Mouse (Mus musculus) MEL (cell line): ENCODE results near the gene Cobll1. TPM values are rescaled to one million over a fixed set of nuclear protein-coding genes. Genes with fewer than 3 reads are reported as not detected.

Experiments used
- DNase-seq: peaks from one replicate; pipeline ENCODE4 v3.0.0; 2011; ENCODE audit warnings: low read depth, low spot score
- H3K27ac ChIP-seq: 2 replicates; pipeline ENCODE4 v1.5.1; 2012; ENCODE audit warnings: low read depth, mild to moderate bottlenecking, control low read depth, low read length, moderate library complexity; ENCODE audit not compliant: control insufficient read depth
- H3K27me3 ChIP-seq, 2 experiments: fragments of 150-350 bp in 1 of 2; sonication (generic) in 1 of 2; 2 replicates each; pipeline ENCODE4 v1.6.1; 2012; ENCODE audit warnings: low read length in 2 of 2, mild to moderate bottlenecking in 2 of 2, improper control_type of control experiment in 1 of 2, moderate library complexity in 1 of 2; ENCODE audit not compliant: insufficient read depth in 2 of 2, control insufficient read depth in 1 of 2
- H3K36me3 ChIP-seq, 2 experiments: 2 replicates each; pipeline ENCODE4 v1.6.1; 2012 to 2014; ENCODE audit warnings: low read length in 2 of 2, improper control_type of control experiment in 1 of 2, inconsistent platforms in 1 of 2, mild to moderate bottlenecking in 1 of 2; ENCODE audit not compliant: insufficient read depth in 2 of 2, control insufficient read depth in 1 of 2
- H3K4me1 ChIP-seq, 2 experiments: fragments of 150-350 bp in 1 of 2; sonication (generic) in 1 of 2; 2 replicates each; pipeline ENCODE4 v1.6.1; 2012; ENCODE audit warnings: low read length in 2 of 2, improper control_type of control experiment in 1 of 2, mild to moderate bottlenecking in 1 of 2; ENCODE audit not compliant: insufficient read depth in 2 of 2, control insufficient read depth in 1 of 2
- H3K4me3 ChIP-seq, 2 experiments: fragments of 150-350 bp in 1 of 2; sonication (generic) in 1 of 2; 2 replicates each; pipeline ENCODE4 v1.5.1; 2012; ENCODE audit warnings: low read depth in 2 of 2, low read length in 2 of 2, mild to moderate bottlenecking in 2 of 2, moderate library complexity in 2 of 2, control low read depth in 1 of 2, improper control_type of control experiment in 1 of 2; ENCODE audit not compliant: control insufficient read depth in 1 of 2, insufficient read depth in 1 of 2
- H3K79me2 ChIP-seq: 2 replicates; pipeline ENCODE4 v1.6.1; 2012; ENCODE audit warnings: mild to moderate bottlenecking, low read length, moderate library complexity; ENCODE audit not compliant: control insufficient read depth, poor library complexity, insufficient read depth
- H3K9ac ChIP-seq: 2 replicates; pipeline ENCODE4 v1.6.1; 2012; ENCODE audit warnings: low read depth, mild to moderate bottlenecking, control low read depth, low read length, moderate library complexity; ENCODE audit not compliant: control insufficient read depth, poor library complexity, severe bottlenecking
- H3K9me3 ChIP-seq: fragments of 150-350 bp; sonication (generic); replicated peaks from 2 replicates; pipeline ENCODE4 v1.6.1; 2012; ENCODE audit warnings: mild to moderate bottlenecking, low read length, improper control_type of control experiment, moderate library complexity; ENCODE audit not compliant: insufficient read depth
- BHLHE40 ChIP-seq: IDR thresholded peaks from 2 replicates; pipeline ENCODE4 v1.6.1; 2012; ENCODE audit warnings: low read depth, mild to moderate bottlenecking, inconsistent platforms, low read length, improper control_type of control experiment, borderline replicate concordance
- CHD2 ChIP-seq: IDR thresholded peaks from 2 replicates; pipeline ENCODE4 v1.6.1; 2011; ENCODE audit warnings: low read length, improper control_type of control experiment
- CTCF ChIP-seq, 3 experiments: IDR thresholded peaks in 2 of 3; conservative IDR thresholded peaks in 1 of 3; 2 replicates each; pipeline ENCODE4 v1.5.1; 2011 to 2012; ENCODE audit warnings: low read length in 3 of 3, low read depth in 2 of 3, mild to moderate bottlenecking in 2 of 3, improper control_type of control experiment in 1 of 3, inconsistent platforms in 1 of 3, mixed read lengths in 1 of 3, moderate library complexity in 1 of 3; ENCODE audit not compliant: control insufficient read depth in 1 of 3, insufficient read depth in 1 of 3, poor library complexity in 1 of 3, severe bottlenecking in 1 of 3
- ELF1 ChIP-seq: IDR thresholded peaks from 2 replicates; pipeline ENCODE4 v1.6.1; 2014; ENCODE audit warnings: low read depth, mild to moderate bottlenecking, inconsistent platforms, low read length, improper control_type of control experiment, moderate library complexity
- ETS1 ChIP-seq: IDR thresholded peaks from 2 replicates; pipeline ENCODE4 v1.6.1; 2012; ENCODE audit warnings: low read depth, mild to moderate bottlenecking, inconsistent platforms, low read length, improper control_type of control experiment, moderate library complexity
- HCFC1 ChIP-seq: IDR thresholded peaks from 2 replicates; pipeline ENCODE4 v1.6.1; 2012; ENCODE audit warnings: low read depth, mild to moderate bottlenecking, inconsistent platforms, low read length, improper control_type of control experiment, moderate library complexity
- JUND ChIP-seq: IDR thresholded peaks from 2 replicates; pipeline ENCODE4 v1.6.1; 2011; ENCODE audit warnings: low read depth, mild to moderate bottlenecking, improper control_type of control experiment, low read length
- KAT2A ChIP-seq: conservative IDR thresholded peaks from 2 replicates; pipeline ENCODE4 v1.6.1; 2012; ENCODE audit warnings: low read depth, low read length, improper control_type of control experiment, inconsistent platforms
- MAX ChIP-seq: IDR thresholded peaks from 2 replicates; pipeline ENCODE4 v1.6.1; 2011; ENCODE audit warnings: low read length, improper control_type of control experiment
- MAZ ChIP-seq: IDR thresholded peaks from 2 replicates; pipeline ENCODE4 v1.6.1; 2012; ENCODE audit warnings: low read depth, mild to moderate bottlenecking, inconsistent platforms, low read length, improper control_type of control experiment
- MEF2A ChIP-seq: IDR thresholded peaks from 2 replicates; pipeline ENCODE4 v1.6.1; 2014; ENCODE audit warnings: low read depth, mild to moderate bottlenecking, inconsistent platforms, low read length, improper control_type of control experiment; ENCODE audit not compliant: poor library complexity, insufficient replicate concordance, severe bottlenecking; ENCODE audit errors: extremely low read depth
- MXI1 ChIP-seq: IDR thresholded peaks from 2 replicates; pipeline ENCODE4 v1.6.1; 2011; ENCODE audit warnings: mild to moderate bottlenecking, low read depth, low read length, improper control_type of control experiment
- MYB ChIP-seq: IDR thresholded peaks from 2 replicates; pipeline ENCODE4 v1.6.1; 2011; ENCODE audit warnings: mild to moderate bottlenecking, low read depth, low read length, improper control_type of control experiment
- MYC ChIP-seq: IDR thresholded peaks from 2 replicates; pipeline ENCODE4 v1.6.1; 2011; ENCODE audit warnings: low read depth, mild to moderate bottlenecking, low read length, improper control_type of control experiment, moderate library complexity
- NELFE ChIP-seq: IDR thresholded peaks from 2 replicates; pipeline ENCODE4 v1.6.1; 2011; ENCODE audit warnings: low read depth, low read length, improper control_type of control experiment
- NRF1 ChIP-seq: IDR thresholded peaks from 2 replicates; pipeline ENCODE4 v1.6.1; 2014; ENCODE audit warnings: low read depth, mild to moderate bottlenecking, inconsistent platforms, low read length, improper control_type of control experiment, moderate library complexity; ENCODE audit not compliant: poor library complexity, insufficient read depth, severe bottlenecking
- POLR2AphosphoS2 ChIP-seq: IDR thresholded peaks from 2 replicates; pipeline ENCODE4 v1.6.1; 2011; ENCODE audit warnings: low read length, improper control_type of control experiment
- POLR2AphosphoS5 ChIP-seq: IDR thresholded peaks from 2 replicates; pipeline ENCODE4 v1.6.1; 2012; ENCODE audit warnings: low read depth, borderline replicate concordance, mild to moderate bottlenecking, inconsistent platforms, low read length, moderate library complexity, mixed read lengths
- RAD21 ChIP-seq: IDR thresholded peaks from 2 replicates; pipeline ENCODE4 v1.6.1; 2011; ENCODE audit warnings: mild to moderate bottlenecking, low read depth, low read length, improper control_type of control experiment
- SIN3A ChIP-seq: IDR thresholded peaks from 2 replicates; pipeline ENCODE4 v1.6.1; 2012; ENCODE audit warnings: low read length, improper control_type of control experiment, inconsistent platforms
- SMC3 ChIP-seq: IDR thresholded peaks from 2 replicates; pipeline ENCODE4 v1.6.1; 2011; ENCODE audit warnings: low read depth, low read length, improper control_type of control experiment
- TBP ChIP-seq: IDR thresholded peaks from 2 replicates; pipeline ENCODE4 v1.8.0; 2011; ENCODE audit warnings: low read depth, low read length, improper control_type of control experiment
- TCF12 ChIP-seq: IDR thresholded peaks from 2 replicates; pipeline ENCODE4 v1.6.1; 2014; ENCODE audit warnings: low read depth, mild to moderate bottlenecking, inconsistent platforms, low read length, improper control_type of control experiment, moderate library complexity
- USF1 ChIP-seq: IDR thresholded peaks from 2 replicates; pipeline ENCODE4 v1.6.1; 2014; ENCODE audit warnings: low read depth, mild to moderate bottlenecking, inconsistent platforms, low read length, improper control_type of control experiment, moderate library complexity
- ZC3H11A ChIP-seq: IDR thresholded peaks from 2 replicates; pipeline ENCODE4 v1.6.1; 2012; ENCODE audit warnings: low read depth, mild to moderate bottlenecking, inconsistent platforms, low read length, improper control_type of control experiment
- ZKSCAN1 ChIP-seq: IDR thresholded peaks from 2 replicates; pipeline ENCODE4 v1.6.1; 2012; ENCODE audit warnings: low read depth, mild to moderate bottlenecking, inconsistent platforms, low read length, improper control_type of control experiment, moderate library complexity
- ZMIZ1 ChIP-seq: IDR thresholded peaks from 2 replicates; pipeline ENCODE4 v1.6.1; 2012; ENCODE audit warnings: low read depth, mild to moderate bottlenecking, inconsistent platforms, low read length, improper control_type of control experiment, moderate library complexity
- ZNF384 ChIP-seq: IDR thresholded peaks from 2 replicates; pipeline ENCODE4 v1.6.1; 2012; ENCODE audit warnings: low read depth, mild to moderate bottlenecking, inconsistent platforms, low read length, improper control_type of control experiment
- polyA plus RNA-seq, 2 experiments: library from polyadenylated mRNA; stranded (reverse) in 1 of 2; unstranded in 1 of 2; fragments of >175 nt in 1 of 2; fragments of >200 nt in 1 of 2; gene quantifications; 2 replicates each; pipeline versions ENCODE4 v1.2.1 to v1.2.4; 2012; ENCODE audit warnings: low replicate concordance in 2 of 2, low read depth in 1 of 2; ENCODE audit not compliant: insufficient read length in 2 of 2, insufficient read depth in 1 of 2, missing spikeins in 1 of 2
- total RNA-seq: library from RNA; depleted of rRNA; stranded (reverse); fragments of 300-350 nt; gene quantifications from 2 replicates; pipeline ENCODE4 v1.2.3, GENCODE M21; 2012

Cobll1 gene
- total and polyA plus RNA-seq, 3 experiments = not detected

DNA sequence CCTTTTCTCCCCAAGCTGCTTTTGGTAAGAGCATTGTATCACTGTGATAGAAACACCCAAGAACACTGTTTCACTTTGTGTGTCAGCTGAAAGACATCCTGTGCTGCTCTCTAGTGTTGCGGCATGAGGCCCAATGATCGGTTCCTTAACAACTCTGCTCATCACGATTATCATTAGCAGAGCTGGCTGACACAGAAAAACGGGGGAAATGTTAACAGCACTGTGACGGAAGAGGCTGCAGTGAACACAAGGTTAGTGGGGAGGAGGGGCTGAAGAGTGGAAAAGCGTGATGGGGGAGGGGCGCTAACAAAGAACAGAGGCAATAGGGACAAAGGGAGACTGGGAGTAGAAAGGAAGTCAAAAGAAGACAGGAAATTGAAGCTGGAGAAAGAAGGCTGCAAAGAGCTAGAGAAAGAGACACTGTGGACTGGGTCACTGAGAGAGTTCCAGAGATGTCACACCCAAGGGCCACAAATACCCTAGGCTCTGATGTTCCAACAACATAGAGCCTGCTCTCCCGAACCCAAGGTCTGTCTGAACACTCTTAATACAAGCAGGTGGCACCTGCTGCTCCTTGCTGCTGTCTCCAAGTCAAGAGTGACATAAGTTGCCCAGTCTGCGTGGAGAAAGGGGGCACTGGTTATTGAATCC is 58.0 kb downstream of the Cobll1 start:
- Histone ChIP-seq H3K9me3 (no peaks in the 10 kb centered on the region), H3K4me3 (no peak overlapping the region), H3K27me3 (no peaks in the 10 kb centered on the region), H3K36me3 (no peaks in the 10 kb centered on the region), H3K9ac (no peak overlapping the region), H3K27ac (no peak overlapping the region), H3K4me1 (no peaks in the 10 kb centered on the region), H3K79me2 (no peaks in the 10 kb centered on the region)
- no peak for TF ChIP-seq TCF12
- no peak for TF ChIP-seq ZC3H11A
- no peak for TF ChIP-seq CTCF (IDR thresholded peaks at IDR 0.05 in 2 of 3, conservative IDR thresholded peaks at IDR 0.05 in 1 of 3; ENCODE audit: control insufficient read depth in 1 of 3, insufficient read depth in 1 of 3, low read depth in 2 of 3, low read length in 3 of 3, poor library complexity in 1 of 3, severe bottlenecking in 1 of 3)
- no peak for TF ChIP-seq JUND
- TF ChIP-seq RAD21 = no peak
- no peak for TF ChIP-seq POLR2AphosphoS5
- TF ChIP-seq ZKSCAN1 = no peak
- no peak for TF ChIP-seq HCFC1
- no peak for TF ChIP-seq ETS1
- no peak for TF ChIP-seq ELF1
- no peak for TF ChIP-seq MAX
- TF ChIP-seq MYC = no peak
- TF ChIP-seq MEF2A = no peak
- no peak for DNase-seq

DNA sequence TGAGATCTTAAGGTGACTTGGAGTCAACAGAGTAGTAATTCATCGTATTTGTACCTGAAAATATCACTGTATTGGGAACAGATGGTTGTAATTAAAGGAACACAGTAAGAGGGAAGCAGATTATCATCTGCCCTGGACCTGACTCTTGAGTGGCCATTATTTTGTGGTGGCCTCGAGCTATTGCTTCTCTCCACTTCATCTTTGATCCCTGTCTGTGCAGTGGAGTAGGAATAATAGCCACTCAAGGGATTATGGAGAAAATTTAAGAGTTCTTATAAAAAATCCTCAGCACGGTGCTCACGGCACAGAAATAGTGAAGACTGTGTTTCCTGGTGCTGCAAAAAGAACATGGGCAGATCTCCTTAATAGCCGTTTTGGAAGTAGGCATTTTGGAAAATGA is 63.6 kb downstream of the Cobll1 start:
- H3K79me2 ChIP-seq = no peaks in the 10 kb centered on the region
- no peak for DNase-seq
- no peaks in the 10 kb centered on the region for H3K9me3 ChIP-seq
- TF ChIP-seq ETS1 (no peak), KAT2A (no peak), USF1 (no peak), CHD2 (no peak), MXI1 (no peak), ZNF384 (no peak), HCFC1 (no peak), MAX (no peak), NELFE (no peak), SMC3 (no peak), MYB (no peak), SIN3A (no peak), POLR2AphosphoS2 (no peak), NRF1 (no peak), TBP (no peak), ZMIZ1 (no peak), ZKSCAN1 (no peak), BHLHE40 (no peak), MAZ (no peak)
- no peak overlapping the region for H3K4me3 ChIP-seq
- H3K27me3 ChIP-seq = no peaks in the 10 kb centered on the region
- H3K4me1 ChIP-seq = no peaks in the 10 kb centered on the region
- no peak overlapping the region for H3K27ac ChIP-seq
- H3K9ac ChIP-seq = no peak overlapping the region
- no peaks in the 10 kb centered on the region for H3K36me3 ChIP-seq
